Mouse (Mus musculus) forebrain, embryonic 11.5 days (tissue): Measurements from ENCODE around the gene Inpp1. TPM values are rescaled to one million over a fixed set of nuclear protein-coding genes. Genes with fewer than 3 reads are reported as not detected.

ENCODE experiments used
- ATAC-seq: fragments of 200-750 bp; cut with Nextera tagmentation; replicated peaks from 2 replicates; pipeline ENCODE4 v1.8.0; 2017; ENCODE audit warnings: moderate TSS enrichment; ENCODE audit not compliant: low FRiP score
- DNase-seq: peaks from one replicate; pipeline ENCODE4 v3.0.0-alpha.2; 2017; ENCODE audit warnings: low spot score
- H3K27ac ChIP-seq: fragments of 300-500 bp; sonication (generic); 2 replicates; pipeline ENCODE4 v1.5.1; 2014; ENCODE audit warnings: low read depth, low read length
- H3K27me3 ChIP-seq: fragments of 300-500 bp; sonication (generic); 2 replicates; pipeline ENCODE4 v1.6.1; 2014; ENCODE audit warnings: mild to moderate bottlenecking, low read length, mixed read lengths; ENCODE audit not compliant: control insufficient read depth, insufficient read depth
- H3K36me3 ChIP-seq: fragments of 300-500 bp; sonication (generic); 2 replicates; pipeline ENCODE4 v1.6.1; 2014; ENCODE audit warnings: mild to moderate bottlenecking, low read length, moderate library complexity, mixed read lengths; ENCODE audit not compliant: control insufficient read depth, insufficient read depth
- H3K4me1 ChIP-seq: fragments of 300-500 bp; sonication (generic); replicated peaks from 2 replicates; pipeline ENCODE4 v1.6.1; 2014; ENCODE audit warnings: low read length, mixed read lengths; ENCODE audit not compliant: control insufficient read depth, insufficient read depth
- H3K4me2 ChIP-seq: fragments of 300-500 bp; sonication (generic); 2 replicates; pipeline ENCODE4 v1.6.1; 2014; ENCODE audit warnings: low read depth, mild to moderate bottlenecking, low read length, moderate library complexity, mixed read lengths; ENCODE audit not compliant: severe bottlenecking
- H3K4me3 ChIP-seq: fragments of 300-500 bp; sonication (generic); 2 replicates; pipeline ENCODE4 v1.5.1; 2014; ENCODE audit warnings: low read depth, low read length
- H3K9ac ChIP-seq: fragments of 300-500 bp; sonication (generic); 2 replicates; pipeline ENCODE4 v1.6.1; 2014; ENCODE audit warnings: low read length
- H3K9me3 ChIP-seq: fragments of 300-500 bp; sonication (generic); 2 replicates; pipeline ENCODE4 v1.6.1; 2016; ENCODE audit warnings: low read length, mixed read lengths; ENCODE audit not compliant: control insufficient read depth
- WGBS: fragments of 180-500 bp; shearing (Covaris S2); extraction: QIAGEN DNeasy Blood & Tissue Kit; methylation state at CpG from one replicate; pipeline ENCODE4 v1.1.7; 2014; 5-methylcytosine and 5-hydroxymethylcytosine counted together
- polyA plus RNA-seq: library from polyadenylated mRNA; unstranded; fragments of >200 nt; fragmentation: Nextera tagmentation; extraction: Ambion mirVana; gene quantifications from 2 replicates; pipeline ENCODE4 v1.2.1, GENCODE M21; 2014

The Inpp1 gene
- polyA plus RNA-seq, 1 experiment from 2014 or later, result 13.8 TPM

- H3K9ac ChIP-seq, result no peak overlapping the region
- no peaks in the 10 kb centered on the region for H3K4me1 ChIP-seq
- WGBS, result 87% methylated on average over 5 of the region's 5 CpGs
- no peak for ATAC-seq
- H3K27me3 ChIP-seq, result no peaks in the 10 kb centered on the region
- no peak for DNase-seq
- H3K4me2 ChIP-seq, result no peak overlapping the region
- H3K4me3 ChIP-seq, result no peak overlapping the region
- H3K9me3 ChIP-seq, result no peaks in the 10 kb centered on the region
- no peaks in the 10 kb centered on the region for H3K36me3 ChIP-seq
- H3K27ac ChIP-seq, result no peak overlapping the region
Observed at GRCm38 (mm10) chr1:52799772-52800171, 17.7 kb downstream of the Inpp1 start.

DNA sequence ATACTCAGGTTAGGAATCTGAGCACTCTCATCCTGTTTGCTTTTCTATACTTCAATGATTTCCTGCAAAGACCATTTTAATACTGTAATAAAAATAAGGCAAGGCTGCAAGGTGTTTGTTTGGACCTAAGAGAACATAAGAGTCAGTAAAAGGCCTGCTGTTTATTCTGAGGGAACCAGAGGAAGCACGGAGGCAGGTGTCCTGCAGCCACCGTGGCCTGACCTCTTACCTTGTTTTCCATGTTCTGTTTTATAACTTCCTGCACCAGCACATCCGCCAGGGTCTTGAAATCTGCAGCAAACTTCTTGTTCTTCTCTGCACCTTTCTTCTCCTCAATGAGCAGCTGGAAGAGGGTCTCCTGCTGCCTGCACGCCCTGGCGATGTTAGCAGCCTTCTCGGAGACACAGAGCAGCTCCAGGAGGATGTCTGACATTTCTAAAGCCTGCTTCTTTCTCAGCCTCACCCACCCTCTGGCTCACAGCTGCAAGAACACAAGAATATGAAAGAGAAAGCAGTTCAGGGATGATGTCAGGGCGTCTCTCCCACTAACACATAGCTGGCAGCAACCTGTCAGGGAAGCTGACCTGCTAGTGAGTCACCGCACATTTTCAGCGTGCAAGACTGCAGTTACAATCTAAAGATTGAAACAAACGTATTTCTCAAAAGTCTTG lies 18.3 kb downstream of the Inpp1 start:
- no peak overlapping the region for H3K27ac ChIP-seq

DNA sequence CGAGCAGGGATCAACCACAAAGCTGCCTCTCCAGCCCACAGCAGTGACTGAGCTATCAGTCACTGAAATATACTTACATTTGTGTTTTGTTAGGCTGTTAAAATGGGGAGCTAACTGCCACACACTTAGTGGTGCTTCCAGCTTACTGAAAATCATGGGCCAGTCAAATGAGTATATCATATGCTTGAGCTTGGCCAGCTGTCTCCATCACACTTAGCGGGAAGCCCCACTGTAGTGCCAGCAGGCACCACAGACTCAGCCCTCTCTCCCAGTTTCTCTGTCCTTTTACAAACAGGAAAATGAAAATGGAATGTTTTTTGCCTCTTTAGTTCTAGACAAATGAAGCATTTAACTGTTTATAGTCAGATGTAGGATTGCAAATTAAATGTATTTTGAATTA lies 21.6 kb downstream of the Inpp1 start:
- no peak for ATAC-seq
- H3K4me2 ChIP-seq, result no peak overlapping the region
- DNase-seq, result no peak
- no peak overlapping the region for H3K9ac ChIP-seq
- no peak overlapping the region for H3K27ac ChIP-seq
- no peak overlapping the region for H3K4me3 ChIP-seq
- no peaks in the 10 kb centered on the region for H3K4me1 ChIP-seq
- no peaks in the 10 kb centered on the region for H3K9me3 ChIP-seq
- H3K36me3 ChIP-seq, result no peaks in the 10 kb centered on the region
- 95% methylated on average over 2 of the region's 2 CpGs for WGBS
- no peaks in the 10 kb centered on the region for H3K27me3 ChIP-seq

More for the DNA sequence above, 18.3 kb downstream of the Inpp1 start:
- Histone ChIP-seq H3K4me3 (no peak overlapping the region), H3K9ac (no peak overlapping the region), H3K4me2 (no peak overlapping the region), H3K27me3 (no peaks in the 10 kb centered on the region), H3K36me3 (no peaks in the 10 kb centered on the region), H3K4me1 (no peaks in the 10 kb centered on the region), H3K9me3 (no peaks in the 10 kb centered on the region)
- DNase-seq (no peak), ATAC-seq (no peak)
- WGBS, result 87% methylated on average over 10 of the region's 10 CpGs

DNA sequence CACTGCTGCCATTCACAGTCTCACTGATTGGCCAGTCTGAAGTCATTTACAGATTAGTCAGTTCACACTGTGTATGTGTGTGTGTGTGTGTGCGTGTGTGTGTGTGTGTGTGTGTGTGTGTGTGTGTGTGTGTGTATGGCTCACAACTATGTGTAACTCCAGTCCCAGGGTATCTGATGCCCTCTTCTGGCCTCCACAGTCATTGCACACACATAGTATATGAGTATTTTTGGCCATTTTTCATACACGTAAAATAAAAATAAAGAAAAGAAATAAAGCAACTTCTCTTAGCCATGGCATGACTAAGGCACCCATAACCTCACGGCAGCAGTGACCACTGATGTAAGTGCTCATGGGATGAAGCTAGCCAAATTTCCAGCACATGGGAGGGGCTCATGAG lies 23.8 kb downstream of the Inpp1 start:
- 83% methylated on average over 3 of the region's 3 CpGs for WGBS
- Histone ChIP-seq H3K4me3 (no peak overlapping the region), H3K27me3 (no peaks in the 10 kb centered on the region), H3K36me3 (no peaks in the 10 kb centered on the region), H3K9ac (no peak overlapping the region), H3K27ac (no peak overlapping the region), H3K9me3 (no peaks in the 10 kb centered on the region), H3K4me2 (no peak overlapping the region), H3K4me1 (no peaks in the 10 kb centered on the region)
- ATAC-seq (no peak), DNase-seq (no peak)

GRCm38 (mm10) chr1:52792701-52793100 lies 24.8 kb downstream of the Inpp1 start:
- no peak overlapping the region for H3K4me3 ChIP-seq
- ATAC-seq (no peak), DNase-seq (no peak)
- no peak overlapping the region for H3K9ac ChIP-seq
- no peaks in the 10 kb centered on the region for H3K36me3 ChIP-seq
- H3K27me3 ChIP-seq, result no peaks in the 10 kb centered on the region
- no peaks in the 10 kb centered on the region for H3K9me3 ChIP-seq
- no peaks in the 10 kb centered on the region for H3K4me1 ChIP-seq
- no peak overlapping the region for H3K27ac ChIP-seq
- H3K4me2 ChIP-seq, result no peak overlapping the region

DNA sequence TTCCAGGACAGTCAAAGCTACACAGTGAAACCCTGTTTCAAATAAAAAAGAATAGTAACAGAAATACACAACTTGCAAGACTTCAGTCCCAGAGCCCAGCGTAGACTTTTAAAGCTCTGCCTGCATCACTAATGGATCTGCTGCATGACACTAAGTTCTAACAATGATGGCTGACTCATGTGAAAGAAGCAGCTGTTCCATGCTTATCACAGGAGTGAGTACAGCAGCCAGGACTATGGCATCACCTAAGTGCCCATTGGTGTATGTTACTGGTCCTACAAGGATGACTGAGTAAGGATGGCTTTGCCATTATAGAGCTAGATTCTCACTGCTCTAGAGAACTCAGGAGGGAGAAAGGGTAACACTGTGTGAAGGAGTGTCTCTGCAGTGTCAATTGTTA lies 30.2 kb downstream of the Inpp1 start:
- Histone ChIP-seq H3K4me2 (no peak overlapping the region), H3K27me3 (no peaks in the 10 kb centered on the region), H3K9ac (no peak overlapping the region), H3K4me3 (no peak overlapping the region), H3K27ac (no peak overlapping the region), H3K36me3 (no peaks in the 10 kb centered on the region), H3K9me3 (no peaks in the 10 kb centered on the region), H3K4me1 (no peaks in the 10 kb centered on the region)
- 84% methylated on average over 1 of the region's 1 CpGs for WGBS
- ATAC-seq (no peak), DNase-seq (no peak)

GRCm38 (mm10) chr1:52765176-52766111 lies 52.0 kb downstream of the Inpp1 start:
- Histone ChIP-seq H3K27ac (no peak overlapping the region), H3K36me3 (no peaks in the 10 kb centered on the region), H3K4me1 (no peaks in the 10 kb centered on the region), H3K9me3 (no peaks in the 10 kb centered on the region), H3K27me3 (no peaks in the 10 kb centered on the region), H3K9ac (no peak overlapping the region), H3K4me3 (no peak overlapping the region), H3K4me2 (no peak overlapping the region)
- DNase-seq, result no peak
- 86% methylated on average over 7 of the region's 7 CpGs for WGBS
- ATAC-seq, result no peak

- no peak overlapping the region for H3K27ac ChIP-seq
- no peaks in the 10 kb centered on the region for H3K36me3 ChIP-seq
- H3K9me3 ChIP-seq, result no peaks in the 10 kb centered on the region
- no peak overlapping the region for H3K4me2 ChIP-seq
- no peak overlapping the region for H3K4me3 ChIP-seq
- DNase-seq, result no peak
- H3K9ac ChIP-seq, result no peak overlapping the region
- no peaks in the 10 kb centered on the region for H3K27me3 ChIP-seq
- H3K4me1 ChIP-seq, result no peaks in the 10 kb centered on the region
- ATAC-seq, result no peak
- whole genome bisulfite sequencing, result 63% methylated on average over 4 of the region's 4 CpGs
Observed at GRCm38 (mm10) chr1:52763894-52764809, 53.3 kb downstream of the Inpp1 start.
